Mouse (Mus musculus) liver, adult 2 months (tissue): Measurements from ENCODE around the gene Gm10061. TPM values are rescaled to one million over a fixed set of nuclear protein-coding genes. Genes with fewer than 3 reads are reported as not detected.
"Not testable (repeated sequence)": the region's sequence is repeated elsewhere in the genome, so short reads cannot be mapped to it uniquely, and the experiment has no call there.

ENCODE experiments used
- DNase-seq: peaks from one replicate; pipeline ENCODE4 v3.0.0-alpha.2; 2011; ENCODE audit warnings: low read depth, low spot score; ENCODE audit errors: extremely low read depth
- H3K27ac ChIP-seq: fragments of 200-500 bp; replicated peaks from 2 replicates; pipeline ENCODE4 v1.5.1; 2012; ENCODE audit warnings: low read depth, mild to moderate bottlenecking, control low read depth, inconsistent platforms, low read length; ENCODE audit not compliant: insufficient read depth
- H3K27me3 ChIP-seq: fragments of 200-500 bp; 2 replicates; pipeline ENCODE4 v1.6.1; 2012; ENCODE audit warnings: mild to moderate bottlenecking, moderate library complexity, low read length, inconsistent platforms; ENCODE audit not compliant: control insufficient read depth, insufficient read depth
- H3K36me3 ChIP-seq: fragments of 200-500 bp; 2 replicates; pipeline ENCODE4 v1.6.1; 2012; ENCODE audit warnings: low read length, inconsistent platforms; ENCODE audit not compliant: control insufficient read depth, insufficient read depth
- H3K4me1 ChIP-seq: fragments of 200-500 bp; 2 replicates; pipeline ENCODE4 v1.6.1; 2011; ENCODE audit warnings: low read length; ENCODE audit not compliant: control insufficient read depth, insufficient read depth
- H3K4me3 ChIP-seq: fragments of 200-500 bp; 2 replicates; pipeline ENCODE4 v1.5.1; 2011; ENCODE audit warnings: low read depth, mild to moderate bottlenecking, control low read depth, low read length, moderate library complexity; ENCODE audit not compliant: insufficient read depth
- H3K79me2 ChIP-seq: fragments of 200-500 bp; 2 replicates; pipeline ENCODE4 v1.6.1; 2012; ENCODE audit warnings: inconsistent platforms, mild to moderate bottlenecking, low read length, moderate library complexity; ENCODE audit not compliant: control insufficient read depth, insufficient read depth
- H3K9ac ChIP-seq: fragments of 200-500 bp; 2 replicates; pipeline ENCODE4 v1.6.1; 2012; ENCODE audit warnings: low read depth, mild to moderate bottlenecking, control low read depth, inconsistent platforms, low read length
- CTCF ChIP-seq: fragments of 200-500 bp; IDR thresholded peaks from 2 replicates; pipeline ENCODE4 v1.5.1; 2011; ENCODE audit warnings: low read depth, low read length, control low read depth
- POLR2A ChIP-seq: fragments of 200-500 bp; IDR thresholded peaks from 2 replicates; pipeline ENCODE4 v1.6.1; 2011; ENCODE audit warnings: low read length, control low read depth; ENCODE audit not compliant: insufficient read depth; ENCODE audit errors: extremely low read depth
- WGBS: fragments of 180-500 bp; shearing (Covaris S2); methylation state at CpG from one replicate; pipeline ENCODE4 v1.1.7; 2018; 5-methylcytosine and 5-hydroxymethylcytosine counted together
- polyA plus RNA-seq: library from polyadenylated mRNA; depleted of rRNA; stranded (reverse); fragments of >200 nt; gene quantifications from 2 replicates; pipeline ENCODE4 v1.2.3, GENCODE M21; 2012; rRNA removed
- total RNA-seq: library from RNA; depleted of rRNA; stranded (reverse); fragments of >200 nt; gene quantifications from 2 replicates; pipeline ENCODE4 v1.2.3, GENCODE M21; 2014; rRNA removed

Gm10061 gene
- total RNA-seq, result not detected in 2 replicates
- polyA plus RNA-seq, result not detected in 2 replicates

DNA sequence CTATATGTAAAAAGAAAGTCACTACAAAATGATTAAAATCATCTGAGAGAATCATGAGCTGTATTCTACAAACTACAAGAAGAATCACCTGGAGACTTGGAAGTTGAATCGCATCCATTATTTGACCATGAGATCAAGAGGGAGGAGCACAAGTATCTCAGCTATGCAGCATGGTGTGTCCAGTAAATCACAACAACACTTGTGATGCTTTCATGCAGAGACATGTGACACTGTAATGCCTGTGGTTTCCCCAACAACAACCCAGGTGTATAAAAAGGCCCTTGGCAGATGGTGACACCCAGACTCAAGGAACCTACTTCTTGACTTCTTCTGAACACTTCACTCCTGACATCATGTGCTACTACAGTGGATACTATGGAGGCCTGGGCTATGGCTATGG, at the start of gene Gm10061:
TSS of gene Gm10061 (plus strand) at position 301 of the 400 bp plus-strand sequence.
- no peak within 1 kb of the TSS for H3K27ac ChIP-seq
- 92% methylated on average over 1 of the region's 1 CpGs for WGBS
- no peaks in the 10 kb centered on the region for H3K27me3 ChIP-seq
- no peaks in the 10 kb centered on the region for H3K36me3 ChIP-seq
- TF ChIP-seq CTCF, result no peak
- TF ChIP-seq POLR2A, result no peak
- no peak within 1 kb of the TSS for H3K9ac ChIP-seq
- no peaks in the 10 kb centered on the region for H3K79me2 ChIP-seq
- DNase-seq, result no peak
- no peak within 1 kb of the TSS for H3K4me3 ChIP-seq
- no peaks in the 10 kb centered on the region for H3K4me1 ChIP-seq

DNA sequence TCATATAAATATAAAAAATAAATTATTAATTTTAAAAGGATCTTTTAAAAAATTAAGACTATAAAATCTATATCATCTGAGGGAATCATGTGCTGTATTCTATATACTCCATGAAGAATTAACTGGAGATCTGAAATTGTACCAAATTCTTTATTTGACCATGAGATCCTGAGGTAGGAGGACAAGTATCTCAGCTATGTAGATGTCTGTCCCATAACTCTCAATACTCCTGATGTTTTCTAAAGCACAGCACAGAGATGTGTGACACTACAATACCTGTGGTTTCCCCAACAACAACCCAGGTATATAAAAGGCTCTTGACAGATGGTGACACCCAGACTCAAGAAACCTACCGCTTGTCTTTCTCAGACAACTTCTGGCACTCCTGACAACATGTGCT, 10.3 kb upstream of the Gm10061 start, which contains the start of gene Gm6358:
TSS of gene Gm6358 (plus strand) at position 301 of the 400 bp plus-strand sequence.
- H3K27ac ChIP-seq, result no peak within 1 kb of the TSS
- TF ChIP-seq POLR2A, result no peak
- no peak for TF ChIP-seq CTCF
- no peaks in the 10 kb centered on the region for H3K27me3 ChIP-seq
- no peak within 1 kb of the TSS for H3K9ac ChIP-seq
- H3K4me3 ChIP-seq, result no peak within 1 kb of the TSS
- 79% methylated on average over 1 of the region's 1 CpGs for WGBS
- no peaks in the 10 kb centered on the region for H3K36me3 ChIP-seq
- H3K79me2 ChIP-seq, result no peaks in the 10 kb centered on the region
- H3K4me1 ChIP-seq, result no peaks in the 10 kb centered on the region
- DNase-seq, result no peak

DNA sequence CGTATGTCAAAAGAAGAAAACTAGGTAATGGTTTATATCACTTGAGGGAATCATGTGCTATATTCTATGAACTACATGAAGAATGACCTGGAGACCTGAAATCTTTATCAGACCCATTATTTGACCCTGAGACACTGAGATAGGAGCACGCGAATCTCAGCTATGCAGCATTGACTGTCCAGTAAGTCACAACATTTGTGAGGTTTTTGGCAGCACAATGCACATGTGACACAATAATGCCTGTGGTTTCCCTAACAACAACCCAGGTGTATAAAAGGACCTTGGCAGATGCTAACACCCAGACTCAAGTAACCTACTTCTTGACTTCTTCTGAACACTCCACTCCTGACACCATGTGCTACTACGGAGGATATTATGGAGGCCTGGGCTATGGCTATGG, 6.8 kb downstream of the Gm10061 start, which contains the start of gene Gm9789:
TSS of gene Gm9789 (plus strand) at position 301 of the 400 bp plus-strand sequence.
- Histone ChIP-seq H3K27ac (no peak within 1 kb of the TSS), H3K4me3 (no peak within 1 kb of the TSS), H3K79me2 (no peaks in the 10 kb centered on the region), H3K36me3 (no peaks in the 10 kb centered on the region), H3K9ac (no peak within 1 kb of the TSS), H3K27me3 (no peaks in the 10 kb centered on the region), H3K4me1 (no peaks in the 10 kb centered on the region)
- DNase-seq, result no peak
- WGBS, result 77% methylated on average over 4 of the region's 4 CpGs
- no peak for TF ChIP-seq CTCF
- no peak for TF ChIP-seq POLR2A

DNA sequence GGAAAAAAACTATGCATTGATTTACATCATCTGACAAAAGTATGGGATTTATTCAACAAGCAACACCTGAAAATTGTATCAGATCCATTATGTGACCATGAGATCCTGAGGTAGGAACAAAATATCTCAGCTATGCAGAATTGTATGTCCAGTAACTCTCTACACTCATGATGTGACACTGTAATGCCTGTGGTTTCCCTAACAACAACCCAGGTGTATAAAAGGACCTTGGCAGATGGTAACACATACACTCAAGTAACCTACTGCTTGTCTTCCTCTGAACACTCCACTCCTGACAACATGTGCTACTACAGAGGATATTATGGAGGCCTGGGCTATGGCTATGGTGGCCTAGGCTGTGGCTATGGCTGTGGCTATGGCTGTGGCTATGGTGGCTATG, 18.3 kb downstream of the Gm10061 start, which contains the start of gene Gm7735:
TSS of gene Gm7735 (plus strand) at position 301 of the 400 bp plus-strand sequence.
- not testable (repeated sequence) for DNase-seq, H3K4me1 ChIP-seq, H3K4me3 ChIP-seq, H3K27me3 ChIP-seq, H3K36me3 ChIP-seq, H3K27ac ChIP-seq, H3K79me2 ChIP-seq, H3K9ac ChIP-seq

DNA sequence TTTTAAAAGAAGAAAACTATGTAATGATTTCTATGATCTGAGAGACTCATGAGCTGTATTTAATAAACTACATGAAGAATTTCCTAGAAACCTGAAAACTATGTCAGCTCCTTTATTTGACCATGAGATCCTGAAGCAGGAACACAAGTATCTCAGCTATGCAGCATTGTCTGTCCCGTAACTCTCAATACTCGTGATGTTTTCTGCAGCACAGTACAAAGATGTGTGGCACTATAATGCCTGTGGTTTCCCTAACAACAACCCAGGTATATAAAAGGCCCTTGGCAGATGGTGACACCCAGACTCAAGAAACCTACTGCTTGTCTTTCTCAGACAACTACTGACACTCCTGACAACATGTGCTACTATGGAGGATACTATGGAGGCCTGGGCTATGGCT, 23.5 kb downstream of the Gm10061 start, which contains the start of gene 1110057P08Rik:
TSS of gene 1110057P08Rik (plus strand) at position 301 of the 400 bp plus-strand sequence.
- no peak for DNase-seq
- H3K27ac ChIP-seq, result no peak within 1 kb of the TSS
- no peaks in the 10 kb centered on the region for H3K36me3 ChIP-seq
- H3K79me2 ChIP-seq, result no peaks in the 10 kb centered on the region
- H3K27me3 ChIP-seq, result no peaks in the 10 kb centered on the region
- 59% methylated on average over 2 of the region's 2 CpGs for WGBS
- TF ChIP-seq CTCF, result no peak
- TF ChIP-seq POLR2A, result no peak
- no peaks in the 10 kb centered on the region for H3K4me1 ChIP-seq
- no peak within 1 kb of the TSS for H3K9ac ChIP-seq
- H3K4me3 ChIP-seq, result no peak within 1 kb of the TSS

DNA sequence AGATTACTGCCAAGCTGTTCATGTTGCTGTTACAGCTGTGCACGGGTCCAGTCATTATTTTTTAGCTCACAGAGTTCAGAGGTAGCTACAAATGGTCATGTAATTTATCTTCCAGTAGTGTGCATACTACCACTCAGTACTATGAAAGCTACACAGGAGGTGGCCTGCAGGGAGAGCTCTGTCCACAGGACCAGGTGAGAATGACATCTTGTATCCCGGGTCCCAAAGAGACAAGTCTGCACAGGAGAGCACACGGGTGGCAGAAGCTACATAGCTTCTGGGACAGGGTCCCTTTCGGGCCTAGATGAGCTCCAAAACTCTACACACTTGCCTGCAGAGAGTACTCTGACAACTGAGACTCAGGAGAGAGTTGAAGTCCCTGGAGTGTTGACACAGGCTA, 37.7 kb downstream of the Gm10061 start:
- no peaks in the 10 kb centered on the region for H3K4me1 ChIP-seq
- H3K9ac ChIP-seq, result no peak overlapping the region
- no peak for DNase-seq
- 71% methylated on average over 4 of the region's 4 CpGs for whole genome bisulfite sequencing
- no peaks in the 10 kb centered on the region for H3K36me3 ChIP-seq
- TF ChIP-seq POLR2A (no peak), CTCF (no peak)
- H3K27me3 ChIP-seq, result no peaks in the 10 kb centered on the region
- no peak overlapping the region for H3K27ac ChIP-seq
- no peaks in the 10 kb centered on the region for H3K79me2 ChIP-seq
- no peak overlapping the region for H3K4me3 ChIP-seq

Other genes with a start within 250 kb of the Gm10061 start
- gene Krtap19-9b, start 218.8 kb upstream of the Gm10061 start, total RNA-seq, result not detected in 2 replicates
- gene Krtap19-9b, start 218.8 kb upstream of the Gm10061 start, polyA plus RNA-seq, result not detected in 2 replicates
- not detected in 2 replicates for gene Krtap16-3, start 188.2 kb upstream of the Gm10061 start, total RNA-seq
- not detected in 2 replicates for gene Krtap16-3, start 188.2 kb upstream of the Gm10061 start, polyA plus RNA-seq
- not detected in 2 replicates for gene Krtap22-2, start 140.3 kb upstream of the Gm10061 start, total RNA-seq
- gene Krtap22-2, start 140.3 kb upstream of the Gm10061 start, polyA plus RNA-seq, result not detected in 2 replicates
- gene Gm10229, start 135.8 kb upstream of the Gm10061 start, total RNA-seq, result not detected in 2 replicates
- gene Gm10229, start 135.8 kb upstream of the Gm10061 start, polyA plus RNA-seq, result not detected in 2 replicates
- not detected in 2 replicates for gene Krtap6-1, start 119.4 kb upstream of the Gm10061 start, total RNA-seq
- gene Krtap6-1, start 119.4 kb upstream of the Gm10061 start, polyA plus RNA-seq, result not detected in 2 replicates
- not detected in 2 replicates for gene Gm10228, start 109.6 kb upstream of the Gm10061 start, total RNA-seq
- gene Gm10228, start 109.6 kb upstream of the Gm10061 start, polyA plus RNA-seq, result not detected in 2 replicates
- gene Krtap6-5, start 103.2 kb upstream of the Gm10061 start, total RNA-seq, result not detected in 2 replicates
- gene Krtap6-5, start 103.2 kb upstream of the Gm10061 start, polyA plus RNA-seq, result not detected in 2 replicates
- not detected in 2 replicates for gene 1110025L11Rik, start 87.1 kb upstream of the Gm10061 start, total RNA-seq
- not detected in 2 replicates for gene 1110025L11Rik, start 87.1 kb upstream of the Gm10061 start, polyA plus RNA-seq
- not detected in 2 replicates for gene Krtap6-3, start 67.1 kb upstream of the Gm10061 start, total RNA-seq
- not detected in 2 replicates for gene Krtap6-3, start 67.1 kb upstream of the Gm10061 start, polyA plus RNA-seq
- not detected in 2 replicates for gene Gm6358, start 10.2 kb upstream of the Gm10061 start, total RNA-seq
- gene Gm6358, start 10.2 kb upstream of the Gm10061 start, polyA plus RNA-seq, result not detected in 2 replicates
- gene Gm9789, start 6.9 kb downstream of the Gm10061 start, total RNA-seq, result not detected in 2 replicates
- gene Gm9789, start 6.9 kb downstream of the Gm10061 start, polyA plus RNA-seq, result not detected in 2 replicates
- not detected in 2 replicates for gene Gm7735, start 18.4 kb downstream of the Gm10061 start, total RNA-seq
- not detected in 2 replicates for gene Gm7735, start 18.4 kb downstream of the Gm10061 start, polyA plus RNA-seq
- not detected in 2 replicates for gene 1110057P08Rik, start 23.6 kb downstream of the Gm10061 start, total RNA-seq
- gene 1110057P08Rik, start 23.6 kb downstream of the Gm10061 start, polyA plus RNA-seq, result not detected in 2 replicates
- gene Krtap20-2, start 54.8 kb downstream of the Gm10061 start, total RNA-seq, result not detected in 2 replicates
- not detected in 2 replicates for gene Krtap20-2, start 54.8 kb downstream of the Gm10061 start, polyA plus RNA-seq